Mouse (Mus musculus): Measurements from ENCODE around the gene Armc7. TPM values are rescaled to one million over a fixed set of nuclear protein-coding genes. Genes with fewer than 3 reads are reported as not detected.
"Not testable (repeated sequence)": the region's sequence is repeated elsewhere in the genome, so short reads cannot be mapped to it uniquely, and the experiment has no call there.

The Armc7 gene
- polyA plus RNA-seq, 1 experiment from 2014 or later, result 17.4 TPM

DNA sequence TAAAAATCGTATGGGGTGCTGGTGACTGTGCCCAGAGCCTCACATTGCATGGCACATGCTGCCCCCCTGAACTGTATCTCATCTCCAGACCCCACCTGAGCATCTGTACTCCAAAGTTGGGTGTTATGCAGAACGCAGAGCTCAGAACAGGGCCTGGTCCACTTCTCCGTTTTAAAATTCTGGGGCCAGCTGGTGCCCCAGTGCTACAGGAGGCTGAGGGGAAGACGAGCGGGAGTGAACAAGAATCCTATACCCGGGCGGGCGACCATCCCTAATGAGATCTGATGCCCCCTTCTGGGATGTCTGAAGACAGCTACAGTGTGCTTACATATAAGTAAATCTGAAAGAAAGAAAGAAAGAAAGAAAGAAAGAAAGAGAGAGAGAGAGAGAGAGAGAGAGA is 14.5 kb upstream of the Armc7 start:
- Histone ChIP-seq H3K36me3 (no peaks in the 10 kb centered on the region), H3K4me3 (replicated peaks) (no peak overlapping the region), H3K9ac (replicated peaks) (no peak overlapping the region), H3K4me2 (replicated peaks) (no peak overlapping the region), H3K27ac (no peak overlapping the region), H3K27me3 (no peaks in the 10 kb centered on the region), H3K9me3 (no peaks in the 10 kb centered on the region), H3K4me1 (replicated peaks) (peaks cover 7% of the 10 kb centered on the region)
- 19% methylated on average over 8 of the region's 8 CpGs for WGBS
- ATAC-seq, result no peak

DNA sequence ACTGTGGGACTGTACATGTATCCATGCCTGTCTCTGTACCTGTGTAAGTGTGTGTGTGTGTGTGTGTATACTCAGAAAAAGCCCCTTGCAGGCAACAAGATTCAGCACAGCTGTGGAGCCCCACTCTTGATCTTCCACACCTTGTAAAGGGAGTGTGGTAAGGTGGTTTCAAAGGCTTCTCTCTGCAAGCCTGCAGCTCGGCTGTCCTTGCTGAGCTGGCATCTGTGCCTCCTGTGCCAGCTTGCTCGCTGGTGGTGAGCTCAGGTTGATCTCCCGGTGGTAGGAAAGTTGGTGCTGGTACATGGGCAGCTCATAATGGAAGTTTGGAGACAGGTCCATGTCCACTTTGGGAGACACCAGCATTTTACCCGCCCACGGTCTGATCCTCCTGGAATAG is 13.6 kb upstream of the Armc7 start:
- Histone ChIP-seq H3K4me3 (replicated peaks) (no peak overlapping the region), H3K4me1 (replicated peaks) (peaks cover 7% of the 10 kb centered on the region), H3K27me3 (no peaks in the 10 kb centered on the region), H3K9me3 (no peaks in the 10 kb centered on the region), H3K36me3 (no peaks in the 10 kb centered on the region), H3K9ac (replicated peaks) (no peak overlapping the region), H3K4me2 (replicated peaks) (no peak overlapping the region), H3K27ac (no peak overlapping the region)
- 76% methylated on average over 5 of the region's 5 CpGs for WGBS
- ATAC-seq, result no peak

DNA sequence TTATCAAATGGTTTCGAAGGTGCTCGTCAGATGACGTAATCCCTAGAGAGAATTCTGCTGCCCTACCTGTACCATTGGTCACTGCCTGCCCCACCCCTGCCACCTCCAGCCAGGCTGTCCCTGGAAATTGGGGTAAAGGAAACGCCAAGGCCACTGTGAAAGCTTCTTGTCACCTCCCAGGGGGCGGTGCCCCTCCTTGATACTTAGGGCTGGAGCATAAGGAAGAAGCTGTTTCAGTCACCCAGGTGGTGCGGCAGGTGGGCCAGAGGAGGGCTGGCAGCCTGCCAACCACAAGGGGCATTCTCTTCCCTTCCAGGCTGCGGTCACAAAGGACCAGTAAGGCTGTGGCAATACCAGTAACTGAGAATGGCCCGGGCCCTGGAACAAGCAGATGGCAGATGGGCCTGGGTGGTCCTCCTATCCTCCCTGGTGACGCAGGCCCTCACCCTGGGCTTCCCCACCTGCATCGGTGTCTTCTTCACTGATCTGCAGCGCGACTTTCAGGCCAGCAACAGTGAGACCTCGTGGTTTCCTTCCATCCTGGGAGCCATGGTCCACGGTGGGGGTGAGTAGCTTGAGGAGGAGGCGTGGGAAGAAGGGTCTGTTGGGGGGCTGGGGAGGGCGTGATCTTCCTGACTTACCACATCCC is 13.1 kb upstream of the Armc7 start, which contains the start of gene Slc16a5:
Slc16a5 (plus strand) TSS at position 232 of the 649 bp plus-strand sequence.
- Histone ChIP-seq H3K27ac (no peak within 1 kb of the TSS), H3K9ac (replicated peaks) (no peak within 1 kb of the TSS), H3K27me3 (no peaks in the 10 kb centered on the region), H3K36me3 (no peaks in the 10 kb centered on the region), H3K4me2 (replicated peaks) (no peak within 1 kb of the TSS), H3K9me3 (no peaks in the 10 kb centered on the region), H3K4me1 (replicated peaks) (peaks cover 6% of the 10 kb centered on the region), H3K4me3 (replicated peaks) (no peak within 1 kb of the TSS)
- WGBS, result 83% methylated on average over 16 of the region's 16 CpGs
- ATAC-seq, result no peak

- no peaks in the 10 kb centered on the region for H3K9me3 ChIP-seq
- no peak overlapping the region for H3K9ac ChIP-seq (replicated peaks)
- ATAC-seq, result no peak
- no peaks in the 10 kb centered on the region for H3K27me3 ChIP-seq
- no peak overlapping the region for H3K4me2 ChIP-seq (replicated peaks)
- no peaks in the 10 kb centered on the region for H3K36me3 ChIP-seq
- WGBS, result 70% methylated on average over 11 of the region's 11 CpGs
- no peak overlapping the region for H3K4me3 ChIP-seq (replicated peaks)
- no peak overlapping the region for H3K27ac ChIP-seq
- H3K4me1 ChIP-seq (replicated peaks), result peaks cover 2% of the 10 kb centered on the region; the same call in 1 of the 2 replicates
Measured at GRCm38 (mm10) chr11:115463397-115463796, 12.1 kb upstream of the Armc7 start.

DNA sequence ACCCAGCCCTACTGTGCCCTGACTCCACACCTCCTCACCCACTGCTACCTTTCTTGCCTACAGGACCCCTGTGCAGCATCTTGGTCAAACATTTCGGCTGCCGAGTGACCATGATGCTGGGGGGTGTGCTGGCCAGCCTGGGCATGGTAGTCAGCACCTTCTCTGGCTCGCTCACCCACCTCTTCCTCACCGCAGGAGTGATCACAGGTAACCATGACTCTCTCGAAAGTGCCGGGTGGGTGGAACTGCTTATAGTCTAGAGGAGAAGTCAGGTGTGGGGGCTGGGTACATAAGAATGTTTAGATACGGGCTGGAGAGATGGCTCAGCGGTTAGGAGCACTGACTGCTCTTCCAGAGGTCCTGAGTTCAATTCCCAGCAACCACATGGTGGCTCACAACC is 10.6 kb upstream of the Armc7 start:
- ATAC-seq, result no peak
- H3K9ac ChIP-seq (replicated peaks), result no peak overlapping the region
- H3K27ac ChIP-seq, result no peak overlapping the region
- no peaks in the 10 kb centered on the region for H3K9me3 ChIP-seq
- H3K27me3 ChIP-seq, result no peaks in the 10 kb centered on the region
- WGBS, result 90% methylated on average over 8 of the region's 8 CpGs
- no peak overlapping the region for H3K4me2 ChIP-seq (replicated peaks)
- H3K36me3 ChIP-seq, result no peaks in the 10 kb centered on the region
- H3K4me1 ChIP-seq (replicated peaks), result peaks cover 2% of the 10 kb centered on the region; the same call in 1 of the 2 replicates
- H3K4me3 ChIP-seq (replicated peaks), result no peak overlapping the region

DNA sequence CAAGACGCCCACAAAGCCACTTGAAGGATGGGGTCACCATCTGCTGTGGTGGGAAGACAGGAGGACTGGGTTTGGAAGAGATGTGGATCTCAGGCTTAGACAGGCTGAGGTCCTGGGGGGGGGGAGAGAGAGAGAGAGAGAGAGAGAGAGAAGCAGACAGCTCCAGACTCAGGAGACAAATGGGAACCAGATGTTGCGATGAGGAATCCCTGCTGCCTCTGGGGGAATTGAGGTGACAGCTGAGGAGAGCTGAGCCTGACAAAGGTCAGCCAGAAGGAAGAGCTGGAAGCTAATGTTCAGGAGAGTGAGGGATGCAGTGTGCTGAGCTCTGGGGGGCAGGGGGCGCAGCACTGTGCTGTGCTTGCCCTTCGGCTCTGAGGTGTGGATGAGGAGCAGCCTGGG is 8.2 kb upstream of the Armc7 start:
- no peak overlapping the region; the same call in 1 of the 2 replicates for H3K9ac ChIP-seq (replicated peaks)
- ATAC-seq, result no peak

DNA sequence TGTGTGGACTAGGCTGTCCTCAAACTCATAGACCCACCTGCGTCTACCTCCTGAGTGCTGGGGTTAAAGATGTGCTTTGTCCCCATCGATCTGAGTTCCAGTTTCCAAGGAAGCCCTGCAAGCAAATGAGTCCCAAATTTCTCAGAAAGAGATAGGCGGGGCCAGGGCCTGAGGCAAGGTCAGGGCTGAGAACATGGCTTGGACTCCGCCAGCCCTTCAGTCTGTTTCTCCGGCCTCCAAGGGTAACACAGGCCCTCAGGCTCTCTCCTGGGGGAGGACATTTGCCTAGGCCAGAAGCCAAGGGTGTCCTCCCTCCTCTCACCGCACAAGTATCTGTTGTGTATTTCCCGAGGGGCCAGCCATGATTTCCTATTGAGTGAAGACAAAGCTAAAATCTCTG is 3.3 kb upstream of the Armc7 start:
- no peak overlapping the region for H3K4me2 ChIP-seq (replicated peaks)
- H3K9me3 ChIP-seq, result no peaks in the 10 kb centered on the region
- no peak overlapping the region for H3K27ac ChIP-seq
- H3K36me3 ChIP-seq, result no peaks in the 10 kb centered on the region
- no peaks in the 10 kb centered on the region for H3K27me3 ChIP-seq
- WGBS, result 88% methylated on average over 7 of the region's 7 CpGs
- ATAC-seq, result no peak
- peaks cover 33% of the 10 kb centered on the region for H3K4me1 ChIP-seq (replicated peaks)
- H3K4me3 ChIP-seq (replicated peaks), result no peak overlapping the region
- no peak overlapping the region for H3K9ac ChIP-seq (replicated peaks)

More for the DNA sequence above, 8.2 kb upstream of the Armc7 start:
- Histone ChIP-seq H3K4me1 (replicated peaks) (peaks cover 2% of the 10 kb centered on the region; the same call in 1 of the 2 replicates), H3K27me3 (no peaks in the 10 kb centered on the region), H3K4me3 (replicated peaks) (no peak overlapping the region), H3K36me3 (no peaks in the 10 kb centered on the region), H3K9me3 (no peaks in the 10 kb centered on the region), H3K27ac (no peak overlapping the region), H3K4me2 (replicated peaks) (no peak overlapping the region)
- 65% methylated on average over 4 of the region's 4 CpGs for WGBS

GRCm38 (mm10) chr11:115473626-115474275 is 1.7 kb upstream of the Armc7 start:
- Histone ChIP-seq H3K4me1 (replicated peaks) (peaks cover 40% of the 10 kb centered on the region), H3K27me3 (no peaks in the 10 kb centered on the region), H3K9ac (replicated peaks) (peak overlapping the region; percentile 24; the same call in 1 of the 2 replicates), H3K4me2 (replicated peaks) (0 out of 2 replicates have a peak overlapping the region, but pooled peaks have one; percentile 17), H3K9me3 (no peaks in the 10 kb centered on the region), H3K27ac (no peak overlapping the region), H3K4me3 (replicated peaks) (no peak overlapping the region), H3K36me3 (no peaks in the 10 kb centered on the region)
- ATAC-seq, result 0 out of 2 replicates have a peak, but pooled peaks have one; percentile 1
- WGBS, result 26% methylated on average over 15 of the region's 15 CpGs

DNA sequence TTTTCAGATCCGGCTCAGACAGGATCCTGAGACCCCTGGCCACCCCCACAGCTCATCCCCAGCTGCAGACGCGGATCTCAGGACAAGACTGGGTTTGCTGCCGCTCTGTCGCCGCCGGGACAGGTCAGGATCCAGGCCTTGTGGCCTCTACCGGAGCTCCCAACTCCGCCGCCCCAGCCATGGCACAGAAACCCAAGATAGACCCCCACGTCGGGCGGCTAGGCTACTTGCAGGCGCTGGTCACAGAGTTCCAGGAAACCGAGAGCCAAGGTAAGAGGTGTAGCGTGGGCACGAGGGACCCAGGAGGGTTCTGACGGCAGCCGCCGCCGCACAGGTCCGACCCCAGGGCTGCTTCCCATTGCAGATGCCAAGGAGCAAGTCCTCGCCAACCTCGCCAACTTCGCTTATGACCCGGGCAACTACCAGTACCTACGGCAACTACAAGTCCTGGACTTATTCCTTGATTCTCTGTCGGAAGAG is 331 bp downstream of the Armc7 start:
- H3K9me3 ChIP-seq, result no peaks in the 10 kb centered on the region
- peak overlapping the region; percentile 84 for H3K9ac ChIP-seq (replicated peaks)
- H3K36me3 ChIP-seq, result peaks cover 6% of the 10 kb centered on the region; the same call in 1 of the 2 replicates
- H3K4me1 ChIP-seq (replicated peaks), result peaks cover 40% of the 10 kb centered on the region
- peak overlapping the region; percentile 85 for H3K4me2 ChIP-seq (replicated peaks)
- WGBS, result 5% methylated on average over 28 of the region's 28 CpGs
- ATAC-seq, result no peak; the same call in 1 of the 2 replicates
- no peaks in the 10 kb centered on the region for H3K27me3 ChIP-seq
- peak overlapping the region; percentile 93 for H3K4me3 ChIP-seq (replicated peaks)
- H3K27ac ChIP-seq, result peak overlapping the region; percentile 86; the same call in 1 of the 2 replicates

GRCm38 (mm10) chr11:115476630-115477029 is 1.2 kb downstream of the Armc7 start:
- Histone ChIP-seq H3K4me1 (replicated peaks) (peaks cover 40% of the 10 kb centered on the region), H3K4me2 (replicated peaks) (peak overlapping the region; percentile 85), H3K9ac (replicated peaks) (peak overlapping the region; percentile 84), H3K4me3 (replicated peaks) (peak overlapping the region; percentile 93)
- H3K27me3 ChIP-seq, H3K9me3 ChIP-seq, H3K27ac ChIP-seq, H3K36me3 ChIP-seq, ATAC-seq: not testable (repeated sequence)
- 86% methylated on average over 4 of the region's 4 CpGs for WGBS

GRCm38 (mm10) chr11:115477388-115477787 is 1.9 kb downstream of the Armc7 start:
- not testable (repeated sequence) for ATAC-seq; H3K27me3 ChIP-seq; H3K4me2 ChIP-seq (replicated peaks); H3K9me3 ChIP-seq; H3K27ac ChIP-seq
- Histone ChIP-seq H3K9ac (replicated peaks) (peak overlapping the region; percentile 24; the same call in 1 of the 2 replicates), H3K4me1 (replicated peaks) (peaks cover 40% of the 10 kb centered on the region), H3K4me3 (replicated peaks) (0 out of 2 replicates have a peak overlapping the region, but pooled peaks have one; percentile 93), H3K36me3 (peaks cover 11% of the 10 kb centered on the region)
- 92% methylated on average over 7 of the region's 7 CpGs for WGBS

- Histone ChIP-seq H3K36me3 (peaks cover 11% of the 10 kb centered on the region), H3K4me2 (replicated peaks) (no peak overlapping the region), H3K4me3 (replicated peaks) (no peak overlapping the region), H3K27me3 (no peaks in the 10 kb centered on the region), H3K9me3 (no peaks in the 10 kb centered on the region), H3K27ac (no peak overlapping the region), H3K9ac (replicated peaks) (no peak overlapping the region), H3K4me1 (replicated peaks) (peaks cover 38% of the 10 kb centered on the region)
- 86% methylated on average over 9 of the region's 9 CpGs for WGBS
- ATAC-seq, result no peak
Measured at GRCm38 (mm10) chr11:115478296-115478938, 3.0 kb downstream of the Armc7 start.
